Mouse (Mus musculus) left cerebral cortex, postnatal 4 days (tissue): ENCODE results near the gene Ctnnd2. TPM values are rescaled to one million over a fixed set of nuclear protein-coding genes. Genes with fewer than 3 reads are reported as not detected.

Source experiments
- DNase-seq: peaks from one replicate; pipeline ENCODE4 v3.0.0-alpha.2; 2022
- intact Hi-C: fragments of 180-260 bp; cut with DNase I; formaldehyde crosslinking; loops from one replicate; pipeline ENCODE4 v1.15.1; 2025
- total RNA-seq, 2 experiments: library from RNA; stranded (reverse); gene quantifications; 2 replicates each; pipeline ENCODE4 v1.2.3; 2021

Ctnnd2 gene
- total RNA-seq, 2 experiments from 2014 or later, result 283 to 289 TPM

- no peak for DNase-seq
- intact Hi-C loops, result no loop called here
Measured at GRCm38 (mm10) chr15:30964046-30964445, 791.7 kb downstream of the Ctnnd2 start.

GRCm38 (mm10) chr15:30964865-30965679 lies 792.7 kb downstream of the Ctnnd2 start:
- intact Hi-C loops, result no loop called here
- DNase-seq, result no peak

- intact Hi-C loops, result no loop called here
- DNase-seq, result no peak
Measured at GRCm38 (mm10) chr15:30966826-30967225, 794.4 kb downstream of the Ctnnd2 start.

- no peak for DNase-seq
- intact Hi-C loops, result no loop called here
Measured at GRCm38 (mm10) chr15:30974436-30974835, 802.0 kb downstream of the Ctnnd2 start.

GRCm38 (mm10) chr15:30974991-30975775 lies 802.8 kb downstream of the Ctnnd2 start:
- intact Hi-C loops, result no loop called here
- DNase-seq, result no peak

GRCm38 (mm10) chr15:30977166-30977740 lies 804.9 kb downstream of the Ctnnd2 start:
- intact Hi-C loops, result no loop called here

GRCm38 (mm10) chr15:30986890-30987289 lies 814.5 kb downstream of the Ctnnd2 start:
- DNase-seq, result no peak

More at GRCm38 (mm10) chr15:30977166-30977740, 804.9 kb downstream of the Ctnnd2 start:
- DNase-seq, result peak; percentile 17

GRCm38 (mm10) chr15:30990421-30991252 lies 818.2 kb downstream of the Ctnnd2 start:
- intact Hi-C loops, result no loop called here
- no peak for DNase-seq

More at GRCm38 (mm10) chr15:30986890-30987289, 814.5 kb downstream of the Ctnnd2 start:
- intact Hi-C loops, result no loop called here

- intact Hi-C loops, result no loop called here
- no peak for DNase-seq
Measured at GRCm38 (mm10) chr15:30992357-30992756, 820.0 kb downstream of the Ctnnd2 start.

- no peak for DNase-seq
- intact Hi-C loops, result no loop called here
Measured at GRCm38 (mm10) chr15:30992901-30993300, 820.5 kb downstream of the Ctnnd2 start.

GRCm38 (mm10) chr15:30995346-30995745 lies 823.0 kb downstream of the Ctnnd2 start:
- intact Hi-C loops, result no loop called here

GRCm38 (mm10) chr15:31004468-31004867 lies 832.1 kb downstream of the Ctnnd2 start:
- intact Hi-C loops, result no loop called here
- no peak for DNase-seq

More at GRCm38 (mm10) chr15:30995346-30995745, 823.0 kb downstream of the Ctnnd2 start:
- no peak for DNase-seq

GRCm38 (mm10) chr15:31004976-31005375 lies 832.6 kb downstream of the Ctnnd2 start:
- no peak for DNase-seq

GRCm38 (mm10) chr15:31006050-31006824 lies 833.8 kb downstream of the Ctnnd2 start:
- DNase-seq, result no peak
- intact Hi-C loops, result no loop called here

More at GRCm38 (mm10) chr15:31004976-31005375, 832.6 kb downstream of the Ctnnd2 start:
- intact Hi-C loops, result no loop called here

- DNase-seq, result no peak
- intact Hi-C loops, result no loop called here
Measured at GRCm38 (mm10) chr15:31006825-31007157, 834.4 kb downstream of the Ctnnd2 start.

- DNase-seq, result no peak
- intact Hi-C loops, result no loop called here
Measured at GRCm38 (mm10) chr15:31008594-31008993, 836.2 kb downstream of the Ctnnd2 start.

GRCm38 (mm10) chr15:31020769-31021168 lies 848.4 kb downstream of the Ctnnd2 start:
- intact Hi-C loops, result no loop called here
- DNase-seq, result no peak

- intact Hi-C loops, result no loop called here
- DNase-seq, result no peak
Measured at GRCm38 (mm10) chr15:31022012-31022411, 849.6 kb downstream of the Ctnnd2 start.

- intact Hi-C loops, result no loop called here
- DNase-seq, result no peak
Measured at GRCm38 (mm10) chr15:31022497-31022896, 850.1 kb downstream of the Ctnnd2 start.

GRCm38 (mm10) chr15:31023766-31024165 lies 851.4 kb downstream of the Ctnnd2 start:
- intact Hi-C loops, result no loop called here
- no peak for DNase-seq
